Mouse (Mus musculus) forebrain, postnatal 0 days (tissue): Measurements from ENCODE around the gene Cenpw. TPM values are rescaled to one million over a fixed set of nuclear protein-coding genes. Genes with fewer than 3 reads are reported as not detected.

ENCODE experiments used
- ATAC-seq: fragments of 200-750 bp; cut with Nextera tagmentation; 2 replicates; pipeline ENCODE4 v1.8.0; 2017; ENCODE audit warnings: mild to moderate bottlenecking, moderate library complexity
- DNase-seq: peaks from one replicate; pipeline ENCODE4 v3.0.0-alpha.2; 2015
- H3K27ac ChIP-seq: fragments of 300-500 bp; sonication (generic); 2 replicates; pipeline ENCODE4 v1.5.1; 2014; ENCODE audit warnings: low read depth, mild to moderate bottlenecking, antibody characterized with exemption, low read length, moderate library complexity, mixed read lengths
- H3K27me3 ChIP-seq: fragments of 300-500 bp; sonication (generic); 2 replicates; pipeline ENCODE4 v1.6.1; 2014; ENCODE audit warnings: mild to moderate bottlenecking, low read length, mixed read lengths; ENCODE audit not compliant: insufficient read depth
- H3K36me3 ChIP-seq: fragments of 300-500 bp; sonication (generic); 2 replicates; pipeline ENCODE4 v1.6.1; 2014; ENCODE audit warnings: mild to moderate bottlenecking, moderate library complexity; ENCODE audit not compliant: insufficient read depth
- H3K4me1 ChIP-seq: fragments of 300-500 bp; sonication (generic); 2 replicates; pipeline ENCODE4 v1.6.1; 2014; ENCODE audit warnings: antibody characterized with exemption; ENCODE audit not compliant: insufficient read depth
- H3K4me2 ChIP-seq: fragments of 300-500 bp; sonication (generic); 2 replicates; pipeline ENCODE4 v1.6.1; 2014; ENCODE audit warnings: low read depth, mild to moderate bottlenecking, moderate library complexity
- H3K4me3 ChIP-seq: fragments of 300-500 bp; sonication (generic); 2 replicates; pipeline ENCODE4 v1.5.1; 2014; ENCODE audit warnings: low read depth, low read length, mixed read lengths
- H3K9ac ChIP-seq: fragments of 300-500 bp; sonication (generic); 2 replicates; pipeline ENCODE4 v1.6.1; 2014; ENCODE audit warnings: mild to moderate bottlenecking
- H3K9me3 ChIP-seq: fragments of 300-500 bp; sonication (generic); 2 replicates; pipeline ENCODE4 v1.6.1; 2016; ENCODE audit warnings: low read length
- CTCF ChIP-seq: sonication (generic); IDR thresholded peaks from 2 replicates; pipeline ENCODE4 v1.5.1; 2016; ENCODE audit warnings: antibody characterized with exemption, control low read depth, low read depth
- WGBS: fragments of 180-500 bp; shearing (Covaris S2); extraction: QIAGEN DNeasy Blood & Tissue Kit; methylation state at CpG from one replicate; pipeline ENCODE4 v1.1.7; 2014; 5-methylcytosine and 5-hydroxymethylcytosine counted together
- polyA plus RNA-seq: library from polyadenylated mRNA; unstranded; fragments of >200 nt; fragmentation: Nextera tagmentation; extraction: Ambion mirVana; gene quantifications from 2 replicates; pipeline ENCODE4 v1.2.1, GENCODE M21; 2015
- total RNA-seq: library from RNA; depleted of rRNA; stranded (reverse); fragments of >200 nt; gene quantifications from 2 replicates; pipeline ENCODE4 v1.2.3, GENCODE M21; 2014; rRNA removed

The Cenpw gene
- total RNA-seq: 10.6 and 14.1 TPM in 2 replicates
- polyA plus RNA-seq: 23.2 and 26.2 TPM in 2 replicates

- Histone ChIP-seq H3K36me3 (no peaks in the 10 kb centered on the region), H3K4me3 (peak within 1 kb of the TSS; percentile 71), H3K9me3 (no peaks in the 10 kb centered on the region), H3K4me1 (no peaks in the 10 kb centered on the region), H3K9ac (peak within 1 kb of the TSS; percentile 65), H3K4me2 (peak within 1 kb of the TSS; percentile 92), H3K27ac (no peak within 1 kb of the TSS), H3K27me3 (no peaks in the 10 kb centered on the region)
- under 1% methylated on average over 55 of the region's 55 CpGs for WGBS
- TF ChIP-seq CTCF: peak; percentile 41; the same call in 1 of the 2 replicates
- ATAC-seq (peak; percentile 100), DNase-seq (peak; percentile 95)
Observed at GRCm38 (mm10) chr10:30199916-30200826, at the start of gene Cenpw. Gene Cenpw (minus strand): TSS chr10:30200560.

- no peak for TF ChIP-seq CTCF
Observed at GRCm38 (mm10) chr10:30249654-30250053, 49.3 kb upstream of the Cenpw start.

DNA sequence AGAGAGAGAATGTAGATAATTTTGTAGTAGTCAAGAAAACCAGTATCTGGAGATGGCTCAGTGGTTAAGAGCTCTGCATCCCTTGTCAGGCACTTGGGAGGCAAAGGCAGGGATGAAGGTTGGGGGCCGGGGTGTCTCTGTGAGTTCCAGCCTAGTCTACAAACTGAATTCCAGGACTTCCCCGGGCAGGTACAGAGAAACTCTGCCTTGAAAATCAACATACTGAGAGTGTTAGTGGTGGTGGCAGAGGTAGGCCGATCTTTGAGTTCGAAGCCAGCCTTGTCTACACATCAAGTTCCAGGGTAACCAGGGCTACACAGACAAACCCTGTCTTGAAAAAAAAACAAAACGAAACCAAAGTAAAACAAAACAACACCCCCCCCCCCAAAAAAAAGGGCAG lies 859 bp downstream of the Cenpw start:
- no peak for TF ChIP-seq CTCF
- Histone ChIP-seq H3K9ac (no peak overlapping the region), H3K9me3 (no peaks in the 10 kb centered on the region), H3K27me3 (no peaks in the 10 kb centered on the region), H3K4me3 (peak overlapping the region; percentile 71), H3K4me1 (no peaks in the 10 kb centered on the region), H3K27ac (no peak overlapping the region), H3K36me3 (no peaks in the 10 kb centered on the region), H3K4me2 (peak overlapping the region; percentile 92)
- 50% methylated on average over 5 of the region's 5 CpGs for WGBS
- ATAC-seq (no peak), DNase-seq (no peak)

More at GRCm38 (mm10) chr10:30249654-30250053, 49.3 kb upstream of the Cenpw start:
- Histone ChIP-seq H3K4me2 (no peak overlapping the region), H3K4me1 (no peaks in the 10 kb centered on the region), H3K9ac (no peak overlapping the region), H3K9me3 (no peaks in the 10 kb centered on the region), H3K4me3 (no peak overlapping the region), H3K27me3 (no peaks in the 10 kb centered on the region), H3K36me3 (no peaks in the 10 kb centered on the region), H3K27ac (no peak overlapping the region)
- no peak for DNase-seq
- no peak for ATAC-seq
- WGBS: 64% methylated on average over 3 of the region's 3 CpGs

DNA sequence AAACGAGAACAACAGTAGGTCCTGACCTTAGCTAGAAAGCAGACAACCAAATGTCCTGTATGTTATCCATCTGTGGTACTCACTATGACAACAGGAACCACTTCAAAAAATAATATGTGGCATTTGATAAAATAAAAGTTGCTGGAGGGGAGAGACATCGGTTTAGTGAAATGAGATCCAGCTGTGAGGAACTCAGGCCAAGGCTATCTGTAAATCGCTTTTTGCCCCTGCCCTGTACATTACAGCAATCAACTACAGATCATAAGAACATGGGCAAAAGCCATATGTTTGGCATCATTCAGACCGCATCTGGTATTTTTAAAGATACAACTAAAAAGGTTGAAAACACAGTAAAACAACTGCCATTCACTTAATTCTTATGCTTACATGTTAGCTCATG lies 32.7 kb downstream of the Cenpw start:
- no peak for ATAC-seq
- H3K9me3 ChIP-seq: no peaks in the 10 kb centered on the region
- no peaks in the 10 kb centered on the region for H3K27me3 ChIP-seq
- no peak overlapping the region for H3K9ac ChIP-seq
- H3K4me1 ChIP-seq: no peaks in the 10 kb centered on the region
- DNase-seq: no peak
- no peak for TF ChIP-seq CTCF
- no peaks in the 10 kb centered on the region for H3K36me3 ChIP-seq
- WGBS: 87% methylated on average over 4 of the region's 4 CpGs
- no peak overlapping the region for H3K4me2 ChIP-seq
- H3K27ac ChIP-seq: no peak overlapping the region
- no peak overlapping the region for H3K4me3 ChIP-seq
